Mouse (Mus musculus) embryo, embryonic 10.5 days (tissue): Measurements from ENCODE around the gene Golga1.

Experiments
- DNase-seq: peaks from one replicate; pipeline ENCODE4 v3.0.0-alpha.2; 2015; ENCODE audit warnings: low spot score

Gene Golga1

GRCm38 (mm10) chr2:39006149-39006730 lies 59.1 kb downstream of the Golga1 start:
- DNase-seq = no peak

- peak; percentile 67 for DNase-seq
Measured at GRCm38 (mm10) chr2:39005574-39006079, 59.7 kb downstream of the Golga1 start, which contains the start of gene Rpl35. Rpl35 (minus strand) TSS chr2:39005624.

DNA sequence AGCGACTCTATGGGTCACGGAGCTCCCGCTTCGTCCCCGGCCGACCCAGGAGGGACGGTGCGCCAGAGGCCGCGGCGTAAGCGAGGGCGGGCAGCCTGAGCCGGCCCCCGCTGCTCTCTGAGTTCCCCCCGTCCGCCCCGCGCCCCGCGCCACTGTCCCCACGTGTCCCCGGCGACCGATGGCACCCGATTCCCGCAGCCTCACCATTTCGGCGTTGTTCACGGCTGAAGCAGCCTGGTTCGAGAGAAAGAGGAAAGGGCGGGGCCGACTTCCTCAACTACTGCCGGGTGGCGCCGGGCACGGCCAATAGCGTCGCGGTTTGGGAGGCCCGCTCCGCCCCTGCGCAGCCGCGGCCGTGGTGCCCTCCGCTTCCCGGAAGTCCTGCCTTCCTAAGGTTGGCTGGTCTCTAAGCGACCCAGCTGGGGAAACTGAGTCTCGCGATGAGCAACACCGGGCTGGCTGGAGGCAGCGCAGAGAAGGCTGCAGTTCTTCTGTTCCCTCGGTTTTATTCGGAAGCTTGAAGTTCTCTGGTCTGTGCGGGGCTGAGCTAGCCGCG lies 60.4 kb downstream of the Golga1 start, which contains the start of gene Arpc5l:
Gene Arpc5l (plus strand): TSS at position 469 of the 556 bp plus-strand sequence.
- peak; percentile 97 for DNase-seq

DNA sequence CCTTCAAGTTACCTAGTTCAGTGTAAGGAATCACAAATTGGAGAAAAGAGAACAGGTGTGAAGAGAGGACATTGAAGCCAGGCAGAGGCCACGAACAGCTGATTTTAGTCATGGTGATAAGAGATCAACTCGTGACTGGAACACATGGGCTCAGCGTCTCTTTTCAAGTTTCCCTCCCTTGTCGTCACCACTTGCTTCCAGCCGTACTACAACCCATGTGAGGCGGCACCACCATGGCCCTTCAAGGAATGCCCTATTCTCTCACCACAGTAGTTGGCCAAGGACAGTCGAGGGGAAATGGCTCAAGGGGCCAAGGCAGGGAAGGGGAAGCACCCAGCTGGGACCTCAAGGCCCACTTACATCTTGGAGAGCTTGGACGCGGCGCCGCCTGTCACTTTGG lies 61.0 kb downstream of the Golga1 start:
- peak; percentile 38 for DNase-seq

GRCm38 (mm10) chr2:39003512-39003911 lies 61.8 kb downstream of the Golga1 start:
- DNase-seq = no peak

DNA sequence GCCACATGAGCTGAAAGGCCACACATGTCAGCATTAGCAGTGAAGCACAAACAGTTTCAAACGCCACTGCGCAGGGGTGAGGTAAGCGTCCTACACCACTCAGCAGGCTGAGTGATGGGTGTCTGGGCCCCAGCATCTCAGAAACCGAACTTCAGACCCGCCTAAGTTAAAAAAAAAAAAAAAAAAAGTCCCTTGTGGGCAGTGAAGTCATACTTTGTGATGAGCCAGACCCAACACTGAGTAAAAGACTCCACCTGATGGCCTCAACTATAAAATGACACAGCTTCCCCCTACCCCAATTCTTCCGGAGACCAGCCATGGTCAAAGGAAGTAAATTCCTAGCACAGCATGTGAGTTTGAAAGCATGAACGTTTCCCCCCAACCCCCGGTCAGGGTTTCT lies 62.2 kb downstream of the Golga1 start:
- DNase-seq = no peak

GRCm38 (mm10) chr2:39001866-39002265 lies 63.5 kb downstream of the Golga1 start:
- no peak for DNase-seq

DNA sequence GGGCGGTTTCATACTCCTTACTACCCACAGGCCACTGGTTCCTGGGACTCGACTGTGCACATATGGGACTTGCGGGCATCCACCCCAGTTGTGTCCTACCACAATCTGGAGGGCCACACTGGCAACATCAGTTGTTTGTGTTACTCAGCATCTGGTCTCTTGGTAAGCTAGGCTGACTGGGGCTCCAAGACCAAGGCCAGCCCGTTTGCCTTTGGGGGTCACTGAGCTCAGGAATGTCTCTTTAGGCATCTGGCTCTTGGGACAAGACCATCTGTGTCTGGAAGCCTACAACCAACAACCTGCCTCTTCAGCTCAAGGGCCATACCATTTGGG lies 64.8 kb downstream of the Golga1 start:
- no peak for DNase-seq

- no peak for DNase-seq
Measured at GRCm38 (mm10) chr2:38999910-39000586, 65.3 kb downstream of the Golga1 start.

DNA sequence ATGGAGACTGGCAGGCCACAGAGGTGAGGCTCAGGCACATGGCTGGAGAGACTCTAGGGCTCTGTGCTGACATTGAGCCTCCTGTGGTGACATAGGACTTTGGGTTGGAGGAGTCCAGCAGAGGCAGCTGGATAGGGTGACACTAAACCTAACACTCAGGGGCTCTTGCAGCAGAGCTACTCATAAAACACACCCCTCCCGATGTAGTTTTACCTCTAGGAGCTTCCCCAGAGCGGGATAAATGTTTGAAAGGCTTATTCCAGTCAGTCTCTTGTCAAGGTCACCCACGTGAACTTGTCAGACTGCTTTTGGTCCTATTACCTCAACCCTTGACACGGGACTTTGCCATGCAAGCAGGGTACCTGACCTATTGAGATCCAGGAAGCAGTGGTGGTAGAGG lies 66.0 kb downstream of the Golga1 start:
- DNase-seq = no peak

- peak; percentile 91 for DNase-seq
Measured at GRCm38 (mm10) chr2:38997386-38998374, 67.7 kb downstream of the Golga1 start, which contains the start of gene Wdr38. Wdr38 (plus strand) TSS chr2:38997476.

GRCm38 (mm10) chr2:38992452-38992851 lies 72.9 kb downstream of the Golga1 start:
- no peak for DNase-seq

GRCm38 (mm10) chr2:38992004-38992403 lies 73.3 kb downstream of the Golga1 start:
- DNase-seq = no peak

DNA sequence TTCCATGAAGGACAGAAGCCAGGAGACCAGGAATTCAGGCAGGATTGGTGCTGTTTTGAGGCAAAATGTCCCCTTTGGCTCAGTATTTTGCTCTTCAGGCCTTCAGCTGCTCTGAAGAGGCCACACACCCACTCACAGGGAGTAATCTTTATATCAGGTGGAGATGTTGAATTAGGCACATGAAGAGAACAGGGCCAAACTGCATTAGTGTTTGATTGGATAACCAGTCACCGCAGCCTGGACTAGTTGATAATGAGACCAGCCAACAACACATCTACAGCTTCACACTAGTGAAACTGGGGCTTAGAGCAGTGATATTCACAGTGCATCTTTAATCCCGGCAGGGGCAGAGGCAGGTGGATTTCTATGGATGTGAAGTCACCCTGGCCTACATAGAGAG lies 76.4 kb downstream of the Golga1 start:
- no peak for DNase-seq

- DNase-seq = no peak
Measured at GRCm38 (mm10) chr2:38987803-38988510, 77.4 kb downstream of the Golga1 start.

DNA sequence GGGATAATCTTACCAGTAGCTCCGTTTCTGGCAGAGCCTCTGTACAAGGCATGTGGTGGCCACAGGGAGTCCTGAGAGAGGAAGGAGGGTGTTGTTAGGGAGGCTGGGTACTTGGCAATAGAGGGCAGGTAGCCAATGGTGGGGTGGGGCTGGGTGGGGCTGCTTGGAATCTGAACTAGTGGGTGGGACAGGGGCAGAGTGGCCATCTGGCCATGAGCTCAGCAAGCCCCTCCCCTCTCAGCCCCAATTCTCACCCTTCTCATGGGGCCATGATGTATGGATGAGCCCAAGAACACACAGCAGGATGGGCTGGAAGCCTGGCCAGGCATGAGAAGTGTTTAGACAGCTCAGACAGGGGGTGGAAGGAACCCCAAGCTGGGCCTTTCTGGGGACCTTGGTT lies 78.0 kb downstream of the Golga1 start:
- no peak for DNase-seq

DNA sequence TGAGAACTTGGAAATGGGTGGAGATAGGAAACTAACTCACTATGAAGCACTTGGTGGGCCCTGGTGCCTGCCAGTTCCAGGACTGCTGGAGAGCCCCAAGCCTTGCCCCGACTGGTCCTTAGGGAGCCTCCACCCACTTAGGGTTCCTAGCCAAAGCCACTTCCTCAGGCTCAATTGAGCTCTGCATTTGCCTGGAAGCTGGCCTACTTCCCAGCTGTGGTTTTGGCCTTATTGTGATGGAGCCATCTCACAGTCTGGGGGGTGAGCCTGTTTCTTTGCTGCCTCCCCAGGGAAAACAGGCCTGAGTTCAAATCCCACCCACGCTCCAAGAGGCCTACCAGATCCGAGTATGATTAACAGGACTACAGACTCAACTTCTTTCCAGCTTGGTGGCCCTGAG lies 78.8 kb downstream of the Golga1 start:
- no peak for DNase-seq

- no peak for DNase-seq
Measured at GRCm38 (mm10) chr2:38983456-38983855, 81.9 kb downstream of the Golga1 start.

DNA sequence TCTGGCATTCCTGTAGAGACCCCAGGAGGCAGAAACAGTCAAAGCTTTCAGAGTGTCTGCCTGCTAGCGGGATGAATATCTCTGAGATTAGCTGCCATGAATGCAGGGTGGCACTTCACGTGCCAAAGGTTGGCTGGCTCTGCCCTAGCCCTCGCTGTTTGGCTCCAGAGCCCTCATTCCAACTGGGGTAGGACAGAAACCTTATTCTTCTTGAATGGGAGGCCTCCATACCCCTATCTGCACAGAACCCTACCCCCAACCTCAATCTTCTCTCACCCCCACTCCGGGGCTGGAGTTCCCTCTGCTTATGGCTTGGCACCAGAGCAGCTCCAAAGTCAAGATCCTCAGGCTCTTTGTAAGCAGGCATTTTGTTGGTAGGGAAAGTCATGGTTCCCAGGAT lies 87.5 kb downstream of the Golga1 start:
- DNase-seq = no peak

- DNase-seq = no peak
Measured at GRCm38 (mm10) chr2:38975941-38976805, 89.2 kb downstream of the Golga1 start.
